Mouse (Mus musculus): ENCODE measurements at regions not wholly inside any gene's neighbourhood (a gene's known extent, or its start where the extent isn't known, plus 50 kb on each side); places are given as distances from the start of the nearest gene placed in this dataset.

- TF ChIP-seq MAX (IDR thresholded peaks at IDR 0.05) (no peak), CTCF (IDR thresholded peaks at IDR 0.05; ENCODE audit: control insufficient read depth, insufficient read depth, insufficient read length) (no peak), CEBPB (IDR thresholded peaks at IDR 0.05; ENCODE audit: low read depth) (no peak), USF1 (IDR thresholded peaks at IDR 0.05; ENCODE audit: low read depth) (no peak), MYOG (IDR thresholded peaks at IDR 0.05; ENCODE audit: control insufficient read depth, extremely low read depth, insufficient read length) (no peak), FOSL1 (IDR thresholded peaks at IDR 0.05; ENCODE audit: insufficient read depth, low read length, poor library complexity, severe bottlenecking) (no peak)
Observed at GRCm38 (mm10) chr13:97420773-97421172, 179.9 kb downstream of the Enc1 start.

All from C2C12 (cell line).